Mouse (Mus musculus) mature B cell (primary cell): ENCODE results near the gene Tpm1.

ENCODE experiments used
- in situ Hi-C: fragments of 300-500 bp; cut with MboI; formaldehyde crosslinking; loops from 2 replicates; pipeline ENCODE4 v1.14.3; 2019

Tpm1 gene

GRCm38 (mm10) chr9:67049086-67049824 is at the start of gene Tpm1:
TSS of gene Tpm1 (minus strand) at chr9:67049406.
- in situ Hi-C loops, result loop anchor here (10.0 kb wide), 1 partner anchor 54 kb away; no protein-coding TSS in a partner anchor

- in situ Hi-C loops, result no loop called here
These were observed 45.2 kb upstream of the Tpm1 start for GRCm38 (mm10) chr9:67094371-67094770.

- in situ Hi-C loops, result no loop called here
These were observed 43.0 kb upstream of the Tpm1 start for GRCm38 (mm10) chr9:67092210-67092609.

- in situ Hi-C loops, result no loop called here
These were observed 42.4 kb upstream of the Tpm1 start for GRCm38 (mm10) chr9:67091598-67091997.

DNA sequence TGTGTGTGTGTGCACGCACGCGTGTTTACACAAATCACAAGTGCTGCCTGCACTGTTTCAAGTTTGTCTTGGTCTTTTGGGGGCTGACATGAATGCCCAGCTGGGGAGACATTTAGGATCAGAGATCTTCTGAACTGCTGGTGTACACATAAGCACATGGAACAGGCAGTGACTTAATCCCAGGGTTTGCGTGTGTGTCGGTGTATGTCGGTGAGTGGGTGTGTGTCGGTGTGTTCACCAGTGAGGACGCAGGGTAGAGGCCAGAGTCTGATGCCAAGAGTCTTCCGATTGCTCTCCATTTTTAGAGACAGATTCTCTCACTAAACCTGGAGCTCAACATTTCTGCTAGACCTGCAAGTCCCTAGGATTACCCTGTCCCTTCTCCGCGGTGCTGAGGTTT is 41.9 kb upstream of the Tpm1 start:
- in situ Hi-C loops, result no loop called here

DNA sequence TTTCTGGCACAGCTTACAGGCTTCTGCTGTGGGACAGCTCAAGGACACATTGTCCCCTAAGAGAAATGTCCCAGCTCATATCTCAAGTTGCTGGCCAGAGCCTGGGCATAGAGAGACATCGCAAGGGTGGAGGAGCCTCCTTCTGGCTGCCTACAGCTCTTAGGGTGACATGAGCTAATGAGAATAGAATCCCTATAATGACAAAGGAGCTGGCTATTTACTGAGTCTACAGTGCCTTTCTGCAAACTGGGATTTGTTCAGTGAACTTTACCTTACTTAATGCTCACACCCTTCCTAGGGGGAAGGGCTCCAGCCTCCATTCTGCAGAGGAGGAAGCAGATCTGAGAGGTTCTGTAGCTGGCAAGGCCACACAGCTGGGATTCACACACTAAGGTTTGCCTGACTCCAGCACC is 41.4 kb upstream of the Tpm1 start:
- in situ Hi-C loops, result no loop called here

DNA sequence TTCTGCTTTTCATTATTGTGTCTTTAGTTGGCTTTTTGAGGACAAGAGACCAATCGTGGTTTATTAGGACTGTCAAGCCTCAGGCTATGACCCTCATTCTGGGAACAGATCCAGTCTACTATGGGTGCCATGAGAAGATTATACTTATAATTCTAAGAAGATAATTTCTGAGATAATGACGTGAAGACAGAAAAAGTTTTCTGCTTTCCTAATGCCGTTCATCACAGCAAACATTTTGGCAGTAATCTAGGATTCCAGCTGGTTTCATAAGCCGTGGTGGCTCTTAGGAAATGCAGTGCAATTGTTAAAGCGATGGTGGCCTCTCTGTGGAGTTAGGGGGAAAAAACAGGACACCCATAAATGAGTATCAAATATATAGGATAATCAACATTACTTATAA is 40.0 kb upstream of the Tpm1 start:
- in situ Hi-C loops, result no loop called here

GRCm38 (mm10) chr9:67083801-67084200 is 34.6 kb upstream of the Tpm1 start:
- in situ Hi-C loops, result no loop called here

GRCm38 (mm10) chr9:67081688-67082087 is 32.5 kb upstream of the Tpm1 start:
- in situ Hi-C loops, result no loop called here

- in situ Hi-C loops, result no loop called here
These were observed 28.6 kb upstream of the Tpm1 start for GRCm38 (mm10) chr9:67077658-67078319.

DNA sequence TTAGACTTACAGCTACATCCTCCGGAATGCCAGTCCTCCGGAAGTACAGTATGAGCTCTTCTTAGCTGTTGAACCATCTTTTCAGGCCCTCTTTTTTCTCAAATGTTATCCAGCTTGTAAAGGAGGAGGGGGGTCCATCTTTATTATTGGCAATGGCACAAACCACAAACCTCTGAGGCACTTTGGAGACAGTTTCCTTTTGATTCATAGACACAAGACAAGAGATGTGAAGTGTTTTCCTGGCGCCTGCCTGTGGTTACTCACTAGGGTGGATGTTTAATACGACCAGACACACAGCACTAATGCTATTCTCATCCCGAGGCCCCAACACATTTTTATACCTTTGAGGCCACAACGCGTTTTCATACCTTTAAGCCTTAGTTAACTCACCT is 28.1 kb upstream of the Tpm1 start:
- in situ Hi-C loops, result no loop called here

- in situ Hi-C loops, result no loop called here
These were observed 23.0 kb upstream of the Tpm1 start for GRCm38 (mm10) chr9:67072182-67072581.

DNA sequence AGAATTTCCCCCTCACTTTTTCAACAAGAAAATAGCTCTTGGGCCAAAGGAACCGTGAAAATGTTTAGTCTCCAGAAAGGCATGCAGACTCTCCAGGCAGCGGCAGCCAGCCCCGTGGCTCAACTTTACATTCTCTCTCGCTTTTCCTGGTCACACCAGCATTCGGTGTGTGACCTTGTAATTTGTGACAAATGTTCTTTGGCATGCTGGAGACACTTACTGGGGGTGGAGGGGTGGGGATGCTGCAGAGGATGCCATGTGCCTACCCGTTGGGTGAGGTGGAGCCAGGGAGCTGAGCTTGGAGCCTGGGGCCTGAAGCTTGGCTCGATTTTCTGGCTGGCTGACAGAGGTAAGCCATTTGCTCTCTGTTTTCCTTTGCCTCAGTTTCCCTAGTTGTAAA is 22.4 kb upstream of the Tpm1 start:
- in situ Hi-C loops, result no loop called here

GRCm38 (mm10) chr9:67071103-67071502 is 21.9 kb upstream of the Tpm1 start:
- in situ Hi-C loops, result no loop called here

GRCm38 (mm10) chr9:67066616-67067015 is 17.4 kb upstream of the Tpm1 start:
- in situ Hi-C loops, result no loop called here

- in situ Hi-C loops, result no loop called here
These were observed 10.5 kb upstream of the Tpm1 start for GRCm38 (mm10) chr9:67059714-67060113.

DNA sequence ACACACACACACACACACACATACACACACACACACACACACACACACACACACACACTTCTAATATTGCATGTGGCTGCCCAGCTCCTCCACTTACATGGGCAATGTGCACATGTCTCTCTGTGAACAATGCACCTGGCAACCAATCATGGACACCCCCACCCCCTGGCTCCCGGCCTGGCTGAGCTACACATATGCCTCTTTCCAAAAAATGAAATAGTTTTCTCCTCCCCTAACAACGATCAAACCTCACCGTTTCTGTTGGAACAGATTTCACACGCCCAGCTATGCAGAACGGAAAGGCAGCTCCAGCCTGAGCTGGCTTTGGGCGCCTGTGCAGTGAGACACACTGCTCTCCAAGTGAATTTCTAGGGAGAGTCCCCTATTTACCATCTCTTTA is 9.2 kb upstream of the Tpm1 start:
- in situ Hi-C loops, result no loop called here

DNA sequence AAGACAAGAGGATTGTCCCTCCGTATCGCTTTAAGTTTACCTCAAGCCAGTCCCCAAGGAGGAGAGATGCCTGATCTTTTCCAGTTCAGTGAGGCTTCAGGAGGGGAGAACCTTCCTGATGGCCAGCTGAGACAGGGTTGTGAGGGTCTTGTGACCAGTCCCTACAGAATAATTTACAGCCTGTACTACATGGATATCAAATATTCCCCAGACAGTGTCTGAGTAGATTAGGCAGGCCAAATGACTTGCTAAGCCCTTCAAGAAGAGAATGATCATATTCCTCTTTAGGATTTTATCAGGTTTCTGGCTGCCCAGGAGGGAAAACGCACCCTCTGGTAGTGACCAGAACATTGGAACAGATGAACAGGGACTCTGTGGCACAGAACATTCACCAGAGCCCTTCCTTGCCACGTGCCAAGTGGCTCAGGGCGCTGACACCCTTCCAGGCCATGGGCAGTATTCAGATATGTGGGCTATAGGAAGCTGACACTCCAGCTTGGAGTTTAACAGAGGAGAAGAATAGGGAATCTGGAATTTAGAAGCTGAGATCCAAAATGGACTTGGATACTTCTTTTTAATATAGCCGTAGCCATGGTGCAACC is 1.6 kb upstream of the Tpm1 start:
- in situ Hi-C loops, result no loop called here

DNA sequence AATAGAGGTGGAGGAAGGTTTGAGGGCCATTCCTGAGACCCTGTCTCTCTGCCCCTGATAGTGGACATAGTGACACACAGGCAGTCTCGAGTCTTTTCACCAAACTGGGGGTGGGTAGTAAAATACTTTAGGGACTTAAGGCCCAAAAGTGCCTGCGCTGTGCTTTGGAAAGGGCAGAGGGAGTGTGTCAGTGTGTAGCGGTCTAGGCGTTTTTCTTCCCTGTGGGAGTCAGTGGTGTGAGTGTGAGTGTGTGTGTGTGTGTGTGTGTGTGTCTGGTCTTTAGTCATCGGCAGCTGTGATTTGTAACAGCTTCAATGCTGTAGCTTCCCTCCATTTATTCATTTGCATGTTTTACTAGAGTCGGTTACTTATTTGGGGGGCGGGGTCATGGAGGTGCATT is 630 bp upstream of the Tpm1 start:
- in situ Hi-C loops, result loop anchor here (10.0 kb wide), 1 partner anchor 55 kb away; no protein-coding TSS in a partner anchor

- in situ Hi-C loops, result loop anchor here (10.0 kb wide), 1 partner anchor 54 kb away; no protein-coding TSS in a partner anchor
These were observed 622 bp downstream of the Tpm1 start for GRCm38 (mm10) chr9:67048483-67049085.

DNA sequence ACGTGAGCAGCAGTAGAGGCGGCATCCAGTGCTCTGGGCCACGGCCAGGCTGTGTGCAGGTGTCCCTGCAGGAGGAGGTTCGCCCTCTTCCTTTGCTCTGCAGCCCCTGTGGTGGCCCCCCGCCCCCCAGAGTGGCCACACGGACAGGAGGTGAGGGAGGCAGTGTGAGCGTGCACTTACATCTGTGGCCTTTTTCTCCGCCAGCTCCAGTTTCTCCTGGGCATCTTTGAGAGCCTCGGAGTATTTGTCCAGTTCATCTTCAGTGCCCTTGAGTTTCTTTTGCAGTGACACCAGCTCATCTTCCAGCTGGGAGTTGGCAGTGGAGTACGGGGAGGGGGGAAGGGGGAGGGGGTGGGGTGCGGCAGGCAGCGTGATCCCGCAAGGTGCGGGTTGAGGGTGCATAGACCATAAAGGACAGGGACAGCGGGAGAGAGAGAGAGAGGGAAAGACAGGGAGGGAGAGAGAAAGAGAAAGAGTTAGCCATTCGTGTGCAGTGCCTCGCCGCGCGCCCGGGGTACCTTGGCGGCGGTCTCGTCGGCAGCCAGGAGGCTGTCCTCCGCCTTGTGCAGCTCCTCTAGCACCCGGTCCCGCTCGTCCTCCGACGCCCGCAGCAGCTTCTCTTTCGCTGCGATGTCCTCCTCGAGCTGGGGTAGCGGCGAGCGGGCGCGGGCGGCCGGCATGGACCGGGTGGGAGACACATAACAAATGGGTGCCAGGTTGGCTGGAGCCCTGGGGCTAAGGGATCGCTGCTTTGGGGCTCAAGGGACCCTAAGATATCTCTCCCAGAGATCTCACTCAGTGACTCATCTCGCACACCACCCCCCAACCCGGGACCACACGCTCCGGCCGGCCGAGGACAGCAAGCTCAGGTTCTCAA is 1.4 kb downstream of the Tpm1 start:
- in situ Hi-C loops, result loop anchor here (10.0 kb wide), 1 partner anchor 53 kb away; no protein-coding TSS in a partner anchor
